Mouse (Mus musculus): ENCODE measurements around the gene Gm15517. TPM values are rescaled to one million over a fixed set of nuclear protein-coding genes. Genes with fewer than 3 reads are reported as not detected.
"Not testable (repeated sequence)": the region's sequence is repeated elsewhere in the genome, so short reads cannot be mapped to it uniquely, and the experiment has no call there.

Gm15517 gene
- polyA plus RNA-seq (2014; fragmentation: Nextera tagmentation; extraction: Ambion mirVana): 1.8 TPM in 1 of 2 replicates, not detected in the other

DNA sequence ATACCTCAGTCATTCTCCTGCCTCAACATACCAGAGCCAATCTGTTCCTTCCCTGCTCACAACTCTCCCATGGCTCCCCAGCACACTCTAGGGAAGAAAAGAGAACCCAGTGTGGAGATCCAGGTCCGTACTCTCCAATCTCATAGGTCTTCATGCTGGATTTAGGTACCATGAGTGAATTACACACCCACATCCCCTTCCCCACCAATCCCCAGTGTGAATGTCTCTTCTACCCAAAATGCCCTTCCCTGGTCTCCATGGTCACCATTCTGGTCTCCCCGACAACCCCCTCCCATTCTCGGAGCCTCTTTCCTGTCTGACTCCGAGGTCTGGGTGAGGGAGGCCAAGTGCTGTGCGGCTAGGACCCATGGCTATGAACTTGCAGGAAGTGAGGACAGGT, at the start of gene Gm15517:
Gene Gm15517 (plus strand): TSS at position 301 of the 400 bp plus-strand sequence.
- WGBS: 42% methylated on average over 5 of the region's 5 CpGs
- Histone ChIP-seq H3K4me2 (ENCODE audit: low read length) (no peak within 1 kb of the TSS), H3K27me3 (ENCODE audit: control insufficient read depth, insufficient read depth, low read length) (no peaks in the 10 kb centered on the region), H3K9me3 (ENCODE audit: control insufficient read depth, low read length) (no peaks in the 10 kb centered on the region), H3K27ac (replicated peaks; ENCODE audit: low read depth, low read length) (no peak within 1 kb of the TSS), H3K4me1 (ENCODE audit: control insufficient read depth, insufficient read depth, low read length) (peaks cover 6% of the 10 kb centered on the region; the same call in 1 of the 2 replicates), H3K36me3 (ENCODE audit: control insufficient read depth, insufficient read depth, low read length) (no peaks in the 10 kb centered on the region), H3K4me3 (replicated peaks; ENCODE audit: low read depth, low read length) (no peak within 1 kb of the TSS), H3K9ac (replicated peaks; ENCODE audit: low read length) (no peak within 1 kb of the TSS)
- DNase-seq (no peak), ATAC-seq (ENCODE audit: low FRiP score, low TSS enrichment) (no peak)

- H3K9me3 ChIP-seq (ENCODE audit: control insufficient read depth, low read length): no peaks in the 10 kb centered on the region
- H3K9ac ChIP-seq (replicated peaks; ENCODE audit: low read length): no peak within 1 kb of the TSS
- 85% methylated on average over 1 of the region's 1 CpGs for WGBS
- no peak within 1 kb of the TSS for H3K27ac ChIP-seq (replicated peaks; ENCODE audit: low read depth, low read length)
- H3K36me3 ChIP-seq (ENCODE audit: control insufficient read depth, insufficient read depth, low read length): no peaks in the 10 kb centered on the region
- no peaks in the 10 kb centered on the region for H3K4me1 ChIP-seq (ENCODE audit: control insufficient read depth, insufficient read depth, low read length)
- ATAC-seq (ENCODE audit: low FRiP score, low TSS enrichment) (no peak), DNase-seq (no peak)
- no peak within 1 kb of the TSS for H3K4me2 ChIP-seq (ENCODE audit: low read length)
- no peak within 1 kb of the TSS for H3K4me3 ChIP-seq (replicated peaks; ENCODE audit: low read depth, low read length)
- no peaks in the 10 kb centered on the region for H3K27me3 ChIP-seq (ENCODE audit: control insufficient read depth, insufficient read depth, low read length)
Measured at GRCm38 (mm10) chr7:44215645-44216044, 45.6 kb upstream of the Gm15517 start, which contains the start of gene Klk1b5. Gene Klk1b5, plus strand, starts transcription at chr7:44215945.

DNA sequence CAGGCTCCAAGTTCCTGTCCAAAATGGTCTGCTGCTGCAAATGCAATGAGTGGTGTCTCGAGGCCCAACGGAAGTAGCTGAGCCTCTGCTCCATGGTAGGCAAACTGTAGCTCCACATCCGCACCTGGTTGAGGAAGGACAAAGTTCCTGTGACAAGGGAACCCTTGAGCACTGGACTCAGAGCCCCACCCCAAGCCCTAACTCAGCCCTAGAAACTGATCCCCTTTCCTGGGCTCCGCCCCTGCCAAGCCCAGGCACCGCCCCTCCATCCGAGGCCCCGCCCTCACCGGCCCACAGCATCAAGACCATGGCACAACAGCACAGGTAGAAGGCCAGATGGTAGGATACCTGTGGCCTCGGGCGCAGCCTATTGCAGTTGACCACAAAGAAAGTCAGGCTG, 39.6 kb upstream of the Gm15517 start:
- not testable (repeated sequence) for H3K9ac ChIP-seq (replicated peaks; ENCODE audit: low read length); H3K9me3 ChIP-seq (ENCODE audit: control insufficient read depth, low read length); H3K4me3 ChIP-seq (replicated peaks; ENCODE audit: low read depth, low read length); H3K4me2 ChIP-seq (ENCODE audit: low read length); H3K27ac ChIP-seq (replicated peaks; ENCODE audit: low read depth, low read length); DNase-seq; H3K4me1 ChIP-seq (ENCODE audit: control insufficient read depth, insufficient read depth, low read length); ATAC-seq (ENCODE audit: low FRiP score, low TSS enrichment); H3K36me3 ChIP-seq (ENCODE audit: control insufficient read depth, insufficient read depth, low read length); H3K27me3 ChIP-seq (ENCODE audit: control insufficient read depth, insufficient read depth, low read length)
- 78% methylated on average over 8 of the region's 10 CpGs for WGBS

- ATAC-seq (ENCODE audit: low FRiP score, low TSS enrichment); H3K27me3 ChIP-seq (ENCODE audit: control insufficient read depth, insufficient read depth, low read length); H3K4me1 ChIP-seq (ENCODE audit: control insufficient read depth, insufficient read depth, low read length); H3K4me2 ChIP-seq (ENCODE audit: low read length); DNase-seq; H3K9me3 ChIP-seq (ENCODE audit: control insufficient read depth, low read length); H3K36me3 ChIP-seq (ENCODE audit: control insufficient read depth, insufficient read depth, low read length); H3K4me3 ChIP-seq (replicated peaks; ENCODE audit: low read depth, low read length); H3K9ac ChIP-seq (replicated peaks; ENCODE audit: low read length); H3K27ac ChIP-seq (replicated peaks; ENCODE audit: low read depth, low read length): not testable (repeated sequence)
- 88% methylated on average over 6 of the region's 6 CpGs for WGBS
Measured at GRCm38 (mm10) chr7:44222335-44222734, 38.9 kb upstream of the Gm15517 start.

GRCm38 (mm10) chr7:44225076-44225475, 36.2 kb upstream of the Gm15517 start, which contains the start of gene Klk1:
Gene Klk1, plus strand, starts transcription at chr7:44225360.
- no peaks in the 10 kb centered on the region for H3K36me3 ChIP-seq (ENCODE audit: control insufficient read depth, insufficient read depth, low read length)
- H3K9ac ChIP-seq (replicated peaks; ENCODE audit: low read length): no peak within 1 kb of the TSS
- H3K9me3 ChIP-seq (ENCODE audit: control insufficient read depth, low read length): no peaks in the 10 kb centered on the region
- 36% methylated on average over 1 of the region's 1 CpGs for WGBS
- H3K27me3 ChIP-seq (ENCODE audit: control insufficient read depth, insufficient read depth, low read length): no peaks in the 10 kb centered on the region
- H3K4me2 ChIP-seq (ENCODE audit: low read length): no peak within 1 kb of the TSS
- no peaks in the 10 kb centered on the region for H3K4me1 ChIP-seq (ENCODE audit: control insufficient read depth, insufficient read depth, low read length)
- H3K4me3 ChIP-seq (replicated peaks; ENCODE audit: low read depth, low read length): no peak within 1 kb of the TSS
- no peak within 1 kb of the TSS for H3K27ac ChIP-seq (replicated peaks; ENCODE audit: low read depth, low read length)
- ATAC-seq (ENCODE audit: low FRiP score, low TSS enrichment) (no peak), DNase-seq (no peak)

GRCm38 (mm10) chr7:44235909-44236308, 25.3 kb upstream of the Gm15517 start, which contains the start of gene Gm36864:
Gene Gm36864, plus strand, starts transcription at chr7:44236177.
- Histone ChIP-seq H3K9ac (replicated peaks; ENCODE audit: low read length) (no peak within 1 kb of the TSS), H3K36me3 (ENCODE audit: control insufficient read depth, insufficient read depth, low read length) (no peaks in the 10 kb centered on the region), H3K4me2 (ENCODE audit: low read length) (no peak within 1 kb of the TSS), H3K27me3 (ENCODE audit: control insufficient read depth, insufficient read depth, low read length) (no peaks in the 10 kb centered on the region), H3K4me1 (ENCODE audit: control insufficient read depth, insufficient read depth, low read length) (no peaks in the 10 kb centered on the region), H3K27ac (replicated peaks; ENCODE audit: low read depth, low read length) (no peak within 1 kb of the TSS), H3K4me3 (replicated peaks; ENCODE audit: low read depth, low read length) (no peak within 1 kb of the TSS), H3K9me3 (ENCODE audit: control insufficient read depth, low read length) (no peaks in the 10 kb centered on the region)
- no peak for ATAC-seq (ENCODE audit: low FRiP score, low TSS enrichment)
- no peak for DNase-seq
- 83% methylated on average over 3 of the region's 3 CpGs for WGBS

DNA sequence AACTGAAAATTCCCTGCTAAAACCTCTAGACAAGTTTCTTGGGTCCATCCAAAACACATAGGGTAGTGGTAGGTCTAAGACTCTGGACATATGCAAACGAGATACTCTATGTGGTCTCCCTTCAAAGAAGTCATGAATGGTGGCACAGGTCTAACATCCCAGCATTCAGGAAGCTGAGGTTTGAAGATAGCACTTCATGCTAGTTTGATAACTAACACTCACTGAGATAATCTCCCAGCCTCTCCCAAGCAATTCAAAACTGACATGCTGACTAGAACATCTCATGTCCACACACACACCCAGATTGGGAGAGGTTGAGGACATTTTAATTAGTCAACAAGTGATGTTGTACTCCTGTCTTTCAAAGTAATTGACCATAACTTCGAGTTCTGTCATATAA, 21.3 kb upstream of the Gm15517 start:
- Histone ChIP-seq H3K27ac (replicated peaks; ENCODE audit: low read depth, low read length) (no peak overlapping the region), H3K4me1 (ENCODE audit: control insufficient read depth, insufficient read depth, low read length) (no peaks in the 10 kb centered on the region), H3K4me2 (ENCODE audit: low read length) (no peak overlapping the region), H3K36me3 (ENCODE audit: control insufficient read depth, insufficient read depth, low read length) (no peaks in the 10 kb centered on the region), H3K4me3 (replicated peaks; ENCODE audit: low read depth, low read length) (no peak overlapping the region), H3K9me3 (ENCODE audit: control insufficient read depth, low read length) (no peaks in the 10 kb centered on the region), H3K27me3 (ENCODE audit: control insufficient read depth, insufficient read depth, low read length) (no peaks in the 10 kb centered on the region), H3K9ac (replicated peaks; ENCODE audit: low read length) (no peak overlapping the region)
- WGBS: 64% methylated on average over 2 of the region's 2 CpGs
- DNase-seq (no peak), ATAC-seq (ENCODE audit: low FRiP score, low TSS enrichment) (no peak)

DNA sequence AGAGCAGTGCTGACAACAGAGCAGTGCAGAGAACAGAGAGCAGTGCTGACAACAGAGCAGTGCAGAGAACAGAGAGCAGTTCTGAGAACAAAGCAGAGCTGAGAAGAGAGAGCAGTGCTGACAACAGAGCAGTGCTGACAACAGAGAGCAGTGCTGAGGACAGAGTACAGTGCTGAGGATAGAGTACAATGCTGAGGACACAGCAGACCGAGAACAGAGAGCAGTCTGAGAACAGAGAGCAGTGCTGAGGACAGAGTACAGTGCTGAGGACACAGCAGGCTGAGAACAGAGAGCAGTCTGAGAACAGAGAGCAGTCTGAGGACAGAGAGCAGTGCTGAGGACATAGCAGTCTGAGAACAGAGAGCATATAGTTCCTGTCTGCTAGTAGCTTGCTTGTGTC, 20.5 kb upstream of the Gm15517 start:
- H3K27ac ChIP-seq (replicated peaks; ENCODE audit: low read depth, low read length): no peak overlapping the region
- peaks cover 5% of the 10 kb centered on the region; the same call in 1 of the 2 replicates for H3K4me1 ChIP-seq (ENCODE audit: control insufficient read depth, insufficient read depth, low read length)
- 73% methylated on average over 1 of the region's 1 CpGs for WGBS
- DNase-seq (no peak), ATAC-seq (ENCODE audit: low FRiP score, low TSS enrichment) (no peak)
- no peaks in the 10 kb centered on the region for H3K9me3 ChIP-seq (ENCODE audit: control insufficient read depth, low read length)
- H3K27me3 ChIP-seq (ENCODE audit: control insufficient read depth, insufficient read depth, low read length): no peaks in the 10 kb centered on the region
- H3K36me3 ChIP-seq (ENCODE audit: control insufficient read depth, insufficient read depth, low read length): no peaks in the 10 kb centered on the region
- H3K4me2 ChIP-seq (ENCODE audit: low read length): no peak overlapping the region
- no peak overlapping the region for H3K9ac ChIP-seq (replicated peaks; ENCODE audit: low read length)
- H3K4me3 ChIP-seq (replicated peaks; ENCODE audit: low read depth, low read length): no peak overlapping the region

DNA sequence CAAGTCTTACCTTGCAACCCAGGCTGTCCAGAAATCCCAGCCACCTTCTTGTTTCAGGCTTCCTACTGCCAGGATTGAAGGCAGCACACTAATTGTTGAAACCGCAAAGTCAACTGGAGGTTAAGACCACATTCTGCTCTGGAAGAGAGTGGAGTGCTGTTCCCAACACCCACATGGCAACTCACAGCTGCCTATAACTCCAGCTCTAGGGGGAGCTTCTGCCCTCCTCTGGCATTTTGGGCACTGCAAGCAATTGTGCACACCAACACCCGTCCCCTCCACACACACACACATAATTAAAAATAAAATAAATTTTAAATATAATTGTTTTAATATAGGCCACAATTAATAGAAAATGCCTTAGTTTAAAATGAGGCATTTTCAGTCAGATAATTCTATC, 20.1 kb upstream of the Gm15517 start:
- H3K27me3 ChIP-seq (ENCODE audit: control insufficient read depth, insufficient read depth, low read length): no peaks in the 10 kb centered on the region
- WGBS: 67% methylated on average over 2 of the region's 2 CpGs
- H3K4me1 ChIP-seq (ENCODE audit: control insufficient read depth, insufficient read depth, low read length): peaks cover 5% of the 10 kb centered on the region; the same call in 1 of the 2 replicates
- no peak overlapping the region for H3K4me3 ChIP-seq (replicated peaks; ENCODE audit: low read depth, low read length)
- H3K9ac ChIP-seq (replicated peaks; ENCODE audit: low read length): no peak overlapping the region
- DNase-seq (no peak), ATAC-seq (ENCODE audit: low FRiP score, low TSS enrichment) (no peak)
- H3K27ac ChIP-seq (replicated peaks; ENCODE audit: low read depth, low read length): no peak overlapping the region
- H3K4me2 ChIP-seq (ENCODE audit: low read length): no peak overlapping the region
- H3K9me3 ChIP-seq (ENCODE audit: control insufficient read depth, low read length): no peaks in the 10 kb centered on the region
- H3K36me3 ChIP-seq (ENCODE audit: control insufficient read depth, insufficient read depth, low read length): no peaks in the 10 kb centered on the region

Measured in midbrain, embryonic 14.5 days (tissue).